Mouse (Mus musculus): ENCODE measurements around the gene Rho. TPM values are rescaled to one million over a fixed set of nuclear protein-coding genes. Genes with fewer than 3 reads are reported as not detected.

Gene Rho
- polyA plus RNA-seq, 1 experiment from 2014 or later: 0.17 TPM

DNA sequence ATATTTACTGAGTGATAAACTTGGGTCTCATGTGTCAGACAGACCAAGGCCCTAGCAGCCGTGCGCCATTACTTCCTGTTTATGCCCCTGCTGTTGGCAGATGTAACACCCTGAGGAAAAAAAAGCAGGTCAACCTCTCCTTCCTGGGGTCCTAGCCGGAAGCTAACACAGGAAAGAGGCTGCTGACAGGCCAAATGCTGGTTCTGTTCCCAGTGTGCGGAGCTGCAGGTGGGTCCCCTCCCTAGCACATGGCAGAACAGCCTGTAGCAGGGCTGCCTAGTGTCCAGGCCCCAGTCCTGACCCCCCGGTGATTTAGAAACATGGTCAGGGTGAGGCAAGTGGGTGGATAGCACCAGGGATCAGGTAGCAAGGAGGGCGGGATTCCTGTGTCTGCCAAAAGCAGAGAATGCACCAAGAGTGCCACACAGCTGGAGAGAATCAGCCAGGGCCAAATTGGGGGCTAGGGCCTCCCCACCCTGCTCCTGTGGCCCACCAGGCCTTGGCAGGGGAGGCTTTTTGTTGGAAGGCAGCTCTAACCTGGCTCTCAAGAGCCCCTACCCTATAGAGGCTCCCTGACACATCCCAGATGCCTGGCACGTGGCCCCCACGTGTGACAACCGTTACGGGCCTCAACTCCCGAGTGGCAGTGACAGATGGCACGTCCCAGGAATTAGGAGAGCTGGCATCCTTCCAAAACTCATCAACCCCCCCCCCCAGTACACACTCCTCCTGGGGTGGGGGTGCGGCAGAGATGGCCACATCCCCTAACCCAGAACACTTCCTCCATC is 39.9 kb downstream of the Rho start:
- no peak overlapping the region for H3K9ac ChIP-seq
- H3K27me3 ChIP-seq: no peaks in the 10 kb centered on the region
- H3K4me3 ChIP-seq: no peak overlapping the region
- ATAC-seq: peak; percentile 67
- peak overlapping the region; percentile 57 for H3K27ac ChIP-seq
- H3K4me1 ChIP-seq: peaks cover 57% of the 10 kb centered on the region
- H3K36me3 ChIP-seq (ENCODE audit: poor library complexity, severe bottlenecking): no peaks in the 10 kb centered on the region
- WGBS: 54% methylated on average over 13 of the region's 13 CpGs
- no peaks in the 10 kb centered on the region for H3K9me3 ChIP-seq (replicated peaks)
- no peak overlapping the region for H3K4me2 ChIP-seq

DNA sequence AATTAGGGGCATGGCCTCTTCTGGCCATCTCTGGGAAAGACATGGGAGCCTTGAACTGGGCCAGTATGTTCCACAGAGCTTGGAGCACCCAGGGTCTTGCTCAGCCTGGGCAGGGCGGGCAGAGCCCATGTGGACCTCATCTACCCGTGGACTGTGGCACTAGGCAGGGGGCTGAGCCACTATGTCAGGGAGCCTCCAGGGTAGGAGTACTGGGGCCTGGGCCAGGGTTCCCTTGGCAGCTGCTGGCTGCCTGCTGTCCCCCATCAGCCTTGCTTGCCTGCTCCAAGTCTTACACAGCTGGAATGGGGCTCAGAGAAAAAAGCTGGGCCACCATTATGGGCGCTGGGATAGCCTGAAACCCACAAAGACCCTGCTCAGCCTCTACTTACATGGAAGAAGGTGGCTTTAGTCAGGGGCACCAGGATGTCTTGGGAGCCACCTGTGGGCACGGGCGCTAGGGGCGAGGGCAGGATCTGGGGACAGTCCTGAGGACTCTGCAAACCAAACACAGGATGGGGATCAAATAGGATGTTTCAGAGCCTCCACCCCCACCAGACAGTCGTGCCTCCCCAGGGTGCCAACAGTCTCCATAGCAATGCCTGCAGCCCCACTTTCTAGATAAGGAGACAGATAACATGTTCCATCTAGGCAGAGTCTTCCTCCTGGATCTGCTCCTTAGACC is 40.7 kb downstream of the Rho start:
- Histone ChIP-seq H3K27ac (peak overlapping the region; percentile 57; the same call in 1 of the 2 replicates), H3K36me3 (ENCODE audit: poor library complexity, severe bottlenecking) (no peaks in the 10 kb centered on the region), H3K4me2 (no peak overlapping the region), H3K9ac (no peak overlapping the region), H3K9me3 (replicated peaks) (no peaks in the 10 kb centered on the region), H3K27me3 (no peaks in the 10 kb centered on the region), H3K4me3 (no peak overlapping the region), H3K4me1 (peaks cover 57% of the 10 kb centered on the region)
- peak; percentile 26 for ATAC-seq
- WGBS: 74% methylated on average over 7 of the region's 7 CpGs

DNA sequence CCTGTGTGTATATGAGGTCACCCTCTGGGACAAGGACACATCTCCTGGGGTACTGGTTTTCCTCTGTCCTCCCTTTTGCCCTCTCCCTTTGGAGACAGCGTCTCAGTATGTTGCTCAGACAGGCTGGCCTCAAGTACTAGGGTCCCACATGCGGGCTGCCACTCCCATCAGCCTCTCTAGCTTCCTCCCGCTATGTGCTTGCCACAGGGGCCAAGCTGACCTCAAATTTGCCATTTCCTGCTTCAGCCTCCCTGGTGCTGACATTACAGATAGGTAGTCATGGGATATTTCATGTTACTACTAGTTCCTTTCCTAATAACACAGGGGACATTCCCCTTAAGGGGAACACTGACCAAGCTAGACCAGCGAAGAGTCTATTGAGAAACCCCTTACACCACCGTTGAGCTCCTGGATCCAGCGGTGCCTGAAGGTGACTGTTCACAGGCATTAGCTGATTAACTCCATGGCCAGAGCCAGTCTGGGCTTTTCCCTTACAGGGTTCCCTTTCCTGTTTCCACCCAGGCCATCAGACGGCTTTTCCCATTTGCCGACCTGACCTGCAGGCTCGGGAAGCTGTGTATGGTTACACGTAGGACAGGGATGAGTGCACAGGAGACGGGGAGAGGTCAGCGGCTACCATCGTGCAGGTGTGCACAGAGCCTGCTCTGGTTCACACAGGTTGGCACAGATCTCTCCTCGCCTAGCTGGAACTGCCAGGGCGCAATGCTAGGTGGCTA is 41.8 kb downstream of the Rho start:
- Histone ChIP-seq H3K36me3 (ENCODE audit: poor library complexity, severe bottlenecking) (no peaks in the 10 kb centered on the region; the same call in 1 of the 2 replicates), H3K4me3 (no peak overlapping the region), H3K4me2 (no peak overlapping the region), H3K9me3 (replicated peaks) (no peaks in the 10 kb centered on the region), H3K27me3 (no peaks in the 10 kb centered on the region), H3K27ac (no peak overlapping the region), H3K4me1 (peaks cover 51% of the 10 kb centered on the region), H3K9ac (no peak overlapping the region)
- no peak for ATAC-seq
- WGBS: 90% methylated on average over 15 of the region's 15 CpGs

DNA sequence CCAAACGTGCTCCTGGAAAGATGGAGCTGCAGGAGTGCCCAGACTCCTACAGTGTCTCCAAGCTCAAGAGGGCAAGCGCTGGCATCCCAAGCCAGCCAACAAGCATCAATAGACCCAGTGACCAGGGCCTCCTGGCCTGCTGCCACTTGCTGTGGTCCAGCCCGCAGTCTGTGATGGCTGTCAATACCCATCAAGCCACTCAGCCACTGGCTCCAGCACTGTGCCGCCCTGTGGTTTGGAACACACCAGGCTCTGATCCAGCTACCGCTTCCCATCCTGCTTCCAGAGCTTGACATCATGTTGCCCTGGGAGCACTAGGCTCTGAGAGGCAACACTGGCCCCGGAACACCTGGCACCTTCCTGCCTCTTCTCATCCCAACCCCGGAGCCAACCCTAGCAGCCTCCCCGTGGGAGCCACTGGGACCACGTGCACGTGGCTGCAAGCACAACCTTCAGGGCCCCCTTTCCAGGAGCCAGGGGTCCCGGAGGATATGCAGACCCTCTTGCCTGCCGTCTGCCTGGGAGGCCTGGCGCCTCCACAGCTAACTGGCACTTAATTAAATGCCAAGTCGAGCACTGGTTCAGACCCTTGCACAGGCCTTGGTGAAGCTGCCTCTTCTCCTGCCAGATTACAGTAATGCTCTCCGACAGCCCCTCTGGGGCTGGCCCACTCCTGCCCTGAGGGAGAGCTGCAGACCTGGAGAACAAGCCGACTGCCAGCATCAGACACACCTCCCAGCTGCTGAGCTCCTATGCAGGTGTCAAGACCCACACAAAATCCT is 42.5 kb downstream of the Rho start:
- H3K4me3 ChIP-seq: no peak overlapping the region
- no peak for ATAC-seq
- no peak overlapping the region for H3K9ac ChIP-seq
- no peaks in the 10 kb centered on the region for H3K9me3 ChIP-seq (replicated peaks)
- no peaks in the 10 kb centered on the region for H3K27me3 ChIP-seq
- 76% methylated on average over 16 of the region's 16 CpGs for WGBS
- H3K36me3 ChIP-seq (ENCODE audit: poor library complexity, severe bottlenecking): no peaks in the 10 kb centered on the region; the same call in 1 of the 2 replicates
- H3K27ac ChIP-seq: no peak overlapping the region
- H3K4me2 ChIP-seq: no peak overlapping the region
- peaks cover 44% of the 10 kb centered on the region for H3K4me1 ChIP-seq

DNA sequence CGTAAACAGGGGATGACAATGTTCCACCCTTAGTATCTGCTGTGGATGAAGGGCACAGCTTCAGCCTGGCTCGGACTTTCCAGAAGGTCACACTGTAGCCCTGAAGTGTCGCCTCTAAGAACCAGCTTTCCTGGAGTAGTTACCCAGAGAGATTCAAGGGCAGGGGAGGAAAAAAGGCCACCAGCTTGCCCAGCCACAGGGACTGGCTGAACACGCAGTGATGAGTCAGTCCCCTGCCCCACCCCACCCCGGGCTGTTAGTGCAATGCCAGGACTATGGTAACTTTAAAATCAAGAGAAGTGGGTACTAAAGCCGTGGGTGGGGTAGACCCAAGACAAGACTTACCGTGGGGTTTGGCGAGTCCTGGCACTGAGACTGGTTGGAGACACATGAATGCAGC is 44.1 kb downstream of the Rho start:
- Histone ChIP-seq H3K9ac (no peak overlapping the region), H3K9me3 (replicated peaks) (no peaks in the 10 kb centered on the region), H3K4me2 (no peak overlapping the region), H3K4me1 (peaks cover 37% of the 10 kb centered on the region), H3K27me3 (no peaks in the 10 kb centered on the region), H3K36me3 (ENCODE audit: poor library complexity, severe bottlenecking) (no peaks in the 10 kb centered on the region; the same call in 1 of the 2 replicates), H3K27ac (no peak overlapping the region), H3K4me3 (no peak overlapping the region)
- 90% methylated on average over 8 of the region's 8 CpGs for WGBS
- no peak for ATAC-seq

DNA sequence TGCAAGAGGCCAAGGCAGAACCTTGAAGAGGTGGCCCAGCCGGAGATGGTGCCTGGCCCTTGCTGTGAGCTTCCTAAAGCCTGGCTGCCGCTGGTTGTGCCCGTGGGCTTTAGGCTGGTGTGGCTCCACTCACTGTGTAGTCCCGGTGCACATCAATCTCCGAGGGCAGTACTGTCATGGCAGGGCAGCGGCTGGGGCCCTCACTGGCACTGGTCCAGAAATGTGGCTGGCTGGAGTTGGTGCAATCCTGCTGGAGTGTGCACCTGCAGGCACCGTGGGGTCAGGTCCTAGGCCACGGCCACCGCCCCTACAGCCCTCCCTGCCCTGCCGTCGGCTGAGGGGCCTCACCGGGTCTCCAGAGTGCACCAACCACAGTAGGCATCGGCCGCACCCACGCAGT is 46.3 kb downstream of the Rho start:
- Histone ChIP-seq H3K36me3 (ENCODE audit: poor library complexity, severe bottlenecking) (no peaks in the 10 kb centered on the region; the same call in 1 of the 2 replicates), H3K4me3 (no peak overlapping the region), H3K9ac (no peak overlapping the region), H3K27ac (no peak overlapping the region), H3K27me3 (no peaks in the 10 kb centered on the region), H3K9me3 (replicated peaks) (no peaks in the 10 kb centered on the region), H3K4me1 (peaks cover 16% of the 10 kb centered on the region), H3K4me2 (no peak overlapping the region)
- WGBS: 89% methylated on average over 15 of the region's 15 CpGs
- ATAC-seq: no peak

DNA sequence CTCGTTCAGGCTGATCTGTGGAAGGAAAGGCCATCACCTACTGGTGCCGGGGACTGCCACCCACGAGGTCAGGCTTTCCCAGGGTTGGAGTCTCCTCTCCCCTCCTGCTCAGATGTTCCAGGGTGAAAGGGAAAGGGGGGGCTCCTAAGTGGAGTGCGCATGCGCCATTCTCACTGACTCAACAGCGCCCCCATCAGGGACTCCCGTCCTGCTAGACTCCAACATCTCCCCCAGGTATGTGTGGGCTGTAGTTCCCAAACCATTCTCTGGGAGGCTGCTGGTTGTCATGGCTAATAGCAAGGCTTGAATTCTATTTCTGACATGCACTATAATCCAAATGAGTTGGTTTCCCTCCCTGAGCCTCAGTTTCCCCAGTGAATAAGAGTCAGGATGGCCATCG is 47.0 kb downstream of the Rho start:
- ATAC-seq: no peak
- no peaks in the 10 kb centered on the region for H3K9me3 ChIP-seq (replicated peaks)
- no peaks in the 10 kb centered on the region for H3K27me3 ChIP-seq
- H3K9ac ChIP-seq: no peak overlapping the region
- no peak overlapping the region for H3K27ac ChIP-seq
- no peak overlapping the region for H3K4me3 ChIP-seq
- H3K36me3 ChIP-seq (ENCODE audit: poor library complexity, severe bottlenecking): no peaks in the 10 kb centered on the region; the same call in 1 of the 2 replicates
- H3K4me1 ChIP-seq: peaks cover 12% of the 10 kb centered on the region
- no peak overlapping the region for H3K4me2 ChIP-seq
- 64% methylated on average over 8 of the region's 8 CpGs for WGBS

DNA sequence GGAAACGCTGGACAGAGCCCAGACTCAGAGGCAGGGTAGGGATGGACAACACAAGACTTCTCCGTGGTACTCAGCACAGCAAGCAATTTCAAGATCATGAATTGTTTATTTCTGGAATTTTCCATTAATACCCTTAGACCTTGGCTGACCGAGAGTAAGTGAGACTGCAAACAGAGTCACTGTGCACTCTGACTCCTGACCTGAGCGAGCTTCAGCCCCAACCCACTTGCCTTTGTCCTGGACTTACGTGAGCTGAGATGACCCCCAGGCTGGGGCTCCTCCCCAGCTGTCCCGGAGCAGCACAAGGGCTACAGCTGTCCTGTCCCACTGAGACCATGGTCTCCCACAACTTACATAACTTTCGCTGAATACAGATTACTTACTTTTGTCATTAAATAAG is 51.3 kb downstream of the Rho start:
- H3K9ac ChIP-seq: no peak overlapping the region
- H3K27ac ChIP-seq: no peak overlapping the region
- 68% methylated on average over 7 of the region's 7 CpGs for WGBS
- H3K36me3 ChIP-seq (ENCODE audit: poor library complexity, severe bottlenecking): no peaks in the 10 kb centered on the region; the same call in 1 of the 2 replicates
- ATAC-seq: no peak
- no peaks in the 10 kb centered on the region for H3K9me3 ChIP-seq (replicated peaks)
- H3K4me3 ChIP-seq: no peak overlapping the region
- H3K27me3 ChIP-seq: no peaks in the 10 kb centered on the region
- peaks cover 32% of the 10 kb centered on the region for H3K4me1 ChIP-seq
- H3K4me2 ChIP-seq: no peak overlapping the region

DNA sequence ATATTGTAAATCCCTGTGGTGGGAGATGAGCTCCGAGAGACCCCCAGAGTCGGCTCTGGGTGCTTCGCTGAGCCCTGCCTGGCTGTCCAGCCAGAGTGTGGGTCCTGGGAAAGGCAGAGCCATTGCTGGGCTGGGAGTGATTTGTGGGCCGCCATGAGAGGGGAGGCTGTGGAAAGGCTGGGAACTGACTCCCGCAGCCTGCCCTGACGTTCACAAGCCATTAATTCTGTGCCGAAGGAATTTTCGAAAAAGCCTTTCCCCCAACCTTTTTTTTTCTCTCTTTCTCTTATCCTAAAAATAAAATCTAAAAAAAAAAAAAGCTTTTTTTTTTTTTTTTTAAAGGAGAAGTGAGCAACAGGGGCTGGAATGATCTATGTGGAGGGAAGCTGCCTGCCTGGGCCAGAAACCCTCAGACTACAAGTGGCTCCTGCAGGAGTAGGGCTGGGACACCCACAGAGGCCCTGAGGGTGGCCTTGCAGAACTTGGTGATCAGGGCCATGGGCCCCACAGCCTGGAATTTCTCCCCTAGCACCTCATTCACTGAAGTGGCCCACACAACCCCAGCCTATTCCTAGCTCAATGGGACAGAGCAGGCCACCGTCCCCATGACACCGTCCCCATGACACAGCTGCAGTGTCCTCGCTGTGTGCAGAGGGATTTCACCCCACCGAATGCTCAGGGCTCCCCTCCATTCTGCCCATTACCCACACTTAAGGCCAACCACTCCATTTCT is 51.9 kb downstream of the Rho start:
- Histone ChIP-seq H3K4me3 (no peak overlapping the region), H3K27ac (no peak overlapping the region), H3K27me3 (no peaks in the 10 kb centered on the region), H3K4me2 (no peak overlapping the region), H3K36me3 (ENCODE audit: poor library complexity, severe bottlenecking) (no peaks in the 10 kb centered on the region), H3K4me1 (peaks cover 32% of the 10 kb centered on the region), H3K9me3 (replicated peaks) (no peaks in the 10 kb centered on the region), H3K9ac (no peak overlapping the region)
- ATAC-seq: no peak
- 70% methylated on average over 12 of the region's 12 CpGs for WGBS

DNA sequence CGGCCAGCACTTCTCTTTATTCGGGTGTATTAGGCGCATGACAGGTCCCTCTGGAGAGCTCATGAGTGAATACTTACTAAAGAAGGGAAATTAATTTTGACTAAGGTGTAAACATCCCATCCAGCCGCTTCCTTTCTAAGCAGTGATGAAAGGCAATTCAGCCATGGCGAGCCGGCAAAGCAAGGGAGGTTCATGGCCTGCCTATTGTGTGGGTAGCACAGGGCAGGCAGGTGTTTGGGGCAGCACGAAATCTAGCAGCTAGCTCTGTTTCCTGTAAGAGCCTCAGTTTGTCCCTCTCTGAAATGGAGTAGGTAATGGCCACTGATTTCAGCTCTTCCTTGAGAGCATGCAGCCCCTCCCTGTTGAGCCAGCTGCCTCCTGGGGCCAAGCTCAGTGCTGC is 53.0 kb downstream of the Rho start:
- Histone ChIP-seq H3K9ac (no peak overlapping the region), H3K27me3 (no peaks in the 10 kb centered on the region), H3K27ac (no peak overlapping the region), H3K4me1 (peaks cover 32% of the 10 kb centered on the region), H3K4me2 (no peak overlapping the region), H3K4me3 (no peak overlapping the region), H3K36me3 (ENCODE audit: poor library complexity, severe bottlenecking) (no peaks in the 10 kb centered on the region), H3K9me3 (replicated peaks) (no peaks in the 10 kb centered on the region)
- ATAC-seq: no peak
- 56% methylated on average over 7 of the region's 7 CpGs for WGBS

DNA sequence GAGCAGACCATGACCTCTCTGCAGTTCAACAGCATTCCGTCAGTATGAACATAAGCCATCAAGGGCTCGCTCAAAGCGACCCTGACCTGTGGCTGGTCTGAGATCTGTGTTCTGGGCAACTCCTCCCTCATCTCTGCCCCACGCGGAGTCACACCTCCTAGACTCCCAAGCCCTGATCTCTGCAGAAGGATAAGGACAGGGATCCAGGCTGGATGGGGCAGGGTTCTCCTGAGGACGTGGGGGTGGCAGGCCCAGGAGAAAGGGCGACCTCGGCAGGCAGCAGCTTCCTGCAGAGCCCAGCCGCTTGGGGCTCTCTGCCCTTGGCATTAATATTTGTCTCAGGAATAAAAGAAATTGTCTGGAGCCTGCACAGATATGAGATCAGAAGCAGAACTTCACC is 54.1 kb downstream of the Rho start:
- H3K9me3 ChIP-seq (replicated peaks): no peaks in the 10 kb centered on the region
- no peak overlapping the region for H3K4me2 ChIP-seq
- H3K27ac ChIP-seq: no peak overlapping the region
- peaks cover 32% of the 10 kb centered on the region for H3K4me1 ChIP-seq
- no peak for ATAC-seq
- WGBS: 72% methylated on average over 9 of the region's 9 CpGs
- H3K4me3 ChIP-seq: no peak overlapping the region
- peaks cover 2% of the 10 kb centered on the region for H3K27me3 ChIP-seq
- H3K36me3 ChIP-seq (ENCODE audit: poor library complexity, severe bottlenecking): no peaks in the 10 kb centered on the region
- H3K9ac ChIP-seq: no peak overlapping the region

All from forebrain, embryonic 13.5 days (tissue).